Mouse (Mus musculus) urinary bladder, adult 2 months (tissue): ENCODE measurements around the gene Rbmx. TPM values are rescaled to one million over a fixed set of nuclear protein-coding genes. Genes with fewer than 3 reads are reported as not detected.
A peak's percentile ranks its signal among the peaks of the same experiment; 100 is the strongest.

Source experiments
- DNase-seq: peaks from one replicate; pipeline ENCODE4 v3.0.0; 2022; ENCODE audit warnings: low spot score
- polyA plus RNA-seq: library from polyadenylated mRNA; depleted of rRNA; stranded (reverse); fragments of >200 nt; gene quantifications from 2 replicates; pipeline ENCODE4 v1.2.3, GENCODE M21; 2012; rRNA removed

Rbmx gene
- 39.7 and 52.3 TPM in 2 replicates for polyA plus RNA-seq

DNA sequence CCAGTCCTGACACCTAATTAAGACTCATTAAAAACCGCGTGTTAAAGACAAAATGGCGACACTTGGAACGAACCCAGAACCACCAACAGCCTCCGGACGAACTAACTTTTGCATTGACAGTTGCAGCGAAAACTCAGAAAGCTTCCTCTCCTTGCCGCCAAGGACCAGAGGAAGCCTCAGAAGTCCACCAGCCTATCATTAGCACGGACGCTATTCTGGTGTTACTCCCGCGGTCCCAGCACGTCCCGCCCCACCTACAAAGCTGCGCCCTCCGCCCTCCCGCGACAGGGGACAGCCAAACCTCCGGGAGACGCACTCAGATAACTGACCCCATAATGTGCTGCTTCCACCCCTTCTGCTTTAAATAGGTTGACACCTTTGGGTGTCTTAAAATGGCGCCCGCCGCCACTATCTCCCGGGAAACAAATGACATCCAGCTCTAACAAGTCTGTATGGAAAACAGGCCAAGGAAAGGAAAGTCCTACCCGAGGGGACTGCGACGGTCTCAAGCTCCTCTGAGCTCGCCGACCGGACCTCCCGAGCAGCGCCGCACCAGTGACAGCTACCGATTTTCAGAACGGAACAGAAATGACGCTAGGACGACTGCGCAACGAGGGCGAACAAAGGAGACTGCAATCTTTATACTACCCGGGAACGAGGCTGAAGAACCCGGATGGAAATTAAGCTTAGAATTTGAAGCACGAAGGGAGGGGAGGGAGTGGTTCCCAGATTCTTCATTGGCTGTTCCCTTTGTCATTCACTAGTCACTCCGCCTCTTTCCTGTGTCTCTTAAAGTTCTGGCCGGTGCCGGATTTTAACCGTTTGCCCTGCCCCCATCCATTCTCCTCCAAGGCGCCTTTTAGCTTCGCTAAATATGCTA lies at the start of gene Rbmx:
Gene Rbmx (minus strand): TSS at position 670 of the 880 bp plus-strand sequence.
- DNase-seq, result peak; percentile 54

DNA sequence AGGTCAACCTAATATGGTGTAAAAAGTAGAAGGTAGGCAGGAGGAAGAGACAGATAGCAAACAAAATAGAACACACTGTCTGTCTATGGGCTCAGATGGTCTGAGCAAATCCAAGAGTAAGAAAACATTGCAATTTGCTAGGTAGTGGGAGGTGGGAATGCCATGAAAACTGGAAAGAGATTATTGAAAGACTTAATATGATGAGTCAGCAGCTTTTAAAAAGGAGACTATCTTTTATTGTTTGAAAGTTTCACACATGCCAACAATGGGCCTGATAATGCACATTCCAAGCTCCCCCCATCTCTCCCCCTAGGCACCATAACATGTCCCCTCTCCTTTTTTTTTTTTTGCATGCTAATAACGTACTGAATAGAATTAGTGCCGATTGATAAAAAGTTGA lies 41.1 kb upstream of the Rbmx start:
- no peak for DNase-seq

DNA sequence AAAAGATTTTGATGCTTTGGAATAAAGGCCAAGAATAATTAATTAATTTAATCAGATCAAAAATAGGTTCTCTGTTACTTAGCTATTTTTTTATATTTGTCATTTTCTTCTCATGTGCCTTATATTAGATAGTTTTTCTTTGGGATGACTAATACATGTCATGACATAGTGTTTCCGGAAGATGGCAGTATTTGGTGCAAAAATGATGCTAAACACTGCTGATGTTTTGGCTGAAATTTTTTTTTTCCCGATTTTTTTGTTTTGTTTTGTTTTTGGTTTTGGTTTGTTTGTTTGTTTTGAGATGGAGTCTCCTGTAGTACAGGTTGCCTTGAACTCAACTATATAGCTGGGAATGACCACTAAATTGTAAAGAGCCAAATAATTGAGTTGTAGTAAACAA lies 38.8 kb upstream of the Rbmx start:
- DNase-seq, result no peak

DNA sequence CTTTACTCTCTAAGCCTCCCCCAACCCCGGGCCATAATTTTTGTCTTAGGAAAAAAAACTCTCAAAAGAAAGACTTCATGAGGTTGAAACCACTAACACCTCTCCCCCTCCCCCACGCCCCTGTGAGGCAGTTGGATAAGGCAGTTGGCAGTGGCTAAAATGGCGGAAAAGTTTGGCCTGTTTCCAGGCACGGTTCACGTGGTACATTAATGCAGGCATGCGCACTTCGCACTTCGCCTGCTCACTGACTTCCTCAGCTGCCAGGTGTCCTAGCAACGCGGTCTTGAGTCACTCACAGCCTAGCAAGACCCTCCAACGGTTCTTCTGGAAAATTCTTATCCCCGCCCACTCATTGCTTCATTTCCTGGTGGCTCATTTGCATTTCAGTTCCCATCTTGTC lies 15.9 kb upstream of the Rbmx start, which contains the start of gene Gm364:
Gene Gm364 (plus strand): TSS at position 386 of the 400 bp plus-strand sequence.
- no peak for DNase-seq

DNA sequence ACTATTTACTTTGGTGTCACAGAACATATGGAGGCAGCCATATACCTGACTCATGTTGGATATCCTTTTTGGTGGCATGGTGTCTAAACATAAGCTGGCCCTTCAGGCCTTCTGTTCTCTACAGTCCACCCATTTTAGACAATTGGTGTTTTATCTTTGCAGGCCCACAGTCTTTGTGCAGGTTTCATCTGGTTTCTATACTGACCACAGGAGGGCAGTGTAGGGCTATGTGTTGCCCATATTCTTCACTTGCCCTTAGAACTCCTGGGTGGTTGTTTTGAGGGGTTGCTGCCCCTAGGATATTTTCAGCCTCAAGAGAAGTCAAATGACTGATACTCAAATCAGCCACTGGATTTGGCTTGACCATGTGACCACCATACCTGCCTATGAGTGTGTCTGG lies 10.8 kb upstream of the Rbmx start:
- no peak for DNase-seq

DNA sequence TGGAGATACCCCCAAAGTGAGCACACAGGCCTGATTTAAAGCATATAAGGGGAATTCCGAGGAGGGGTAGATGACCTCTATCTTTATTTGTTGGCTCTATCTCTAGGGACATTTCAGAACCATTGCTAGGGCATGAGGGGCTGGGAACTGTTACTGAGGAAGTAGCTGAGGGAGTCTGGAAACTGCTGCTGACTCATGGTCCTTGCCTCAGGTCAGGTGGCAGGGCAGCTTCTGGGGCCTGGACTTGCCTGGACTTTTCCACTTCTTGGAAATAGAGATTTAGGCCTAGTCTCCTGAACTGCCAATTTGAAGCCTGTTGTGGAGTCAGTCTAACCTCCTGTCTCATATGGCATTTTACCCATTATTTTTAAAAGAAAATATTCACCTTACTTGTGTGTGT lies 8.6 kb upstream of the Rbmx start:
- DNase-seq, result no peak

DNA sequence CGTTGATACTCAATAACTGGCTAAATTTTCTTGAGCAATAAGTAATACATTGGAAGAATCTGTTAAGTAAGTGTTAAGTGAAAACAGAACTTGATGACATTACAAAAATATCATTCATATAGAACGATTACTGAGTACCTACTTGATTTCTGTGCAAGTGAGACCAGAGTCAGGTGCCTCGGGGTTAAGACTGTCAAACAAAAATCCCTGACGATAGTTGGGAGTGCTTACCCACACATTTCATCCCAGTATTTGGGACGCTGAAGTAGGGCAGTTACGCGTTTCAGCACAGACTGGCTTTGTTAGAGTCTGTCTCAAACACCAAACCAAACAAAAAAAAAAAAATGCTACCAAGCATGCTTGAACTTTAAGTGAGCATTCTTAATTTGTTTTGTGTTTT lies 576 bp upstream of the Rbmx start:
- DNase-seq, result no peak

DNA sequence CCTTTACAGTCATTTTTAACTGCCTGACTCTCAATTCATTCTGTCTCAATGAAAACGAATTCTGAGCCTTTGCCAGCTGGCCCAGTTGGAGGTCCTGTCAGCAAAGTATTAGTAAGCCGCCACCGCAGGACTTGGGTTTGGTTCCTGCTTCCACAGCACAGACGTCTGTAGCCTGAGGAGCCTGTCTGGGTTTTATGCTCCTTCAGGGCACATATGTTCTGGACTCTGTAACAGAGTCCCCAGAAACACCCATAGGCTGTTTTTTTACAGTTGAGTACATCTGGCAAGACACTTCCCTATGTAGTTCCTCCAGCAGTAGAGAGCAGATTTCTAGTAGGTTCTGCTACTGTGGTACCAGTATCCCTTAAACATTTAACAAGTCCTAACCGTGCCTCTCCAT lies 11.9 kb downstream of the Rbmx start:
- DNase-seq, result no peak

DNA sequence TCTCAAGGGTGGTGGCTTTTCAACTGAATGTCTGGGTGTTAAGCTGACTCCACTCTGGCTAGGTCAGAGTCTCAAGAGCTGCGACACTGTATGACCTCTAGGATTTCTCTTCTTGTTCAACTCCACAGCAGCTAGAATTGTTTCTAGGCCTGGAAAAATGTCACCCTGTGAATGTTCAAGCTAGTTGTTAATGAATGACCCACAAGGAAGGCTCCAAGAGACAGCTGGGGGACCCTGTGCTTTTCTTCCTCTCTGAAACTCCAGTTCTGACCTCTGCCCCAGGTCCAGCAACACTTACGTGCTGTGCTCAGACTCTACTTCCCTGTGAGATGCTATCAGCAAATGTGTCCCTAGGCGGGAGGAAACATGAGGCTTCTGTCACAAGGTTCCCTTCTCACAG lies 14.3 kb downstream of the Rbmx start:
- DNase-seq, result no peak

DNA sequence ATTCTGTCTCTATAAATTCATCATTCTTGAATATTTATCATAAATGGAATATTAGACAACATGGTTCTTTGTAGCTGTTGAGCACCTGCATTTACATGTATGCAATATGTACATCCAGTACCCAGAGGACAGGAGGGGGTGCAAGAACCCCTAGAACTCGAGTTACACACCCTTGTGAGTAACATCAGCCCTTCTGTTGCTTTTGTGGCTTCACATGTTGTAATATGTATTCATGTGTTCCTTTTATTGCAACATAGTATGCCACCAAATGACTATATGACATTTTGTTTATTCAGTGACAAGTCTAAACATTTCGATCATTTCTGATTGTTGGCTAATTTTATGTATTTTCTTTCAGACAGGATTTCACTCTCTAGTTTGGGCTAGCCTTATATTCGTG lies 15.7 kb downstream of the Rbmx start:
- DNase-seq, result no peak

DNA sequence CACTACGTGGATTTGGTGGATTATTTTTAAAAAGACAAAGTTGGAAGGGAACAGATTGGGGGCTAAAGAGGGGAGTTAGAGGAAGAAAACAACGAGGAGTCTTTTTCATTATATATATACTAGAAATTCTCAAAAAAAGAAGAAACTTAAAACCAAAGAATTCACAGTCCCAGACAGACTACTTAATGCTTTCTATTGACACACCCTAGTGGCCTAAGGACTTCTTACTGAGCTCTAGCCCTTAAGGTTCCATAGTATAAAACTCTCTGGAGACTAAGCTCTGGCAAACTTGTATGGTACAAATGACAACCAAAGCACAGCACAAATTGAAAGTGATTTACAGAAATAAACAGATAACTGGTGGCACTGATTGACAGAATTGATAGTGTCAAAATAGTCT lies 18.8 kb downstream of the Rbmx start:
- DNase-seq, result no peak

DNA sequence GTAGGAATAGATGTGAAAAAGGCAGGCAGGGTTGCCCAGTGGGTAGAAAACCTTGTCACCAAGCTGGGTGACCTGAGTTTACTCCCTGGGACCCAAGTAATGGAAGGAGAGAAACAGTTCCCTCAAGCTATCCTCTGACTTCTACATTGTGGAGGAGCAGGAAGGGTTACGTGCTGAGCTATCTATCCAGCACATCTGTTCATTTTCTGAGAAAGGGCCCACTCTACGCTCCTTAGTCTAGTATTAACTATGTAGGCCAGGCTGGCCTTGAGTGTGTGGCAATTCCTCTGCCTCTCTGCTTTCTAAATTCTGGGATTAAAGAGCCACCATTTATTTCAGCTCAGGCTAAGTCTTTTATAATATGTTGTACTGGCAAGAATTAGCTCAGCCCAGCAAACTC lies 19.3 kb downstream of the Rbmx start:
- DNase-seq, result no peak

DNA sequence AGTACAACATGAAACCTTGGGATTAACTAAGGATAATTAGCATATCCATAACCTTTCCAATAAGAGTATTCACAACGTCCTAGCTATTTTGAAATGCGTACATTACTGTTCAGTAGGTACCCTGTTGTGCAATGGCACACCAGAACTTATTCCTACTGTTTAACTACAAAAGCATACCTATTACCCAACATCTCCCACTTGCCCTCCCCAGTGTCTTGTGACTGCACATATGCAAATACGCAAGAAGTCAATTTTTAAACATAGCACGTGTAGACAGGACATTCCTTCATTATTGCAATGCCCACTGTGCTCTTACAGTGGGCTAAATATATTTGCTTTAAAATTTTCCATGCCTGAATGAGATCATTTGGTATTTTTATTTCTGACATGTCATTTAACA lies 19.9 kb downstream of the Rbmx start:
- DNase-seq, result no peak

DNA sequence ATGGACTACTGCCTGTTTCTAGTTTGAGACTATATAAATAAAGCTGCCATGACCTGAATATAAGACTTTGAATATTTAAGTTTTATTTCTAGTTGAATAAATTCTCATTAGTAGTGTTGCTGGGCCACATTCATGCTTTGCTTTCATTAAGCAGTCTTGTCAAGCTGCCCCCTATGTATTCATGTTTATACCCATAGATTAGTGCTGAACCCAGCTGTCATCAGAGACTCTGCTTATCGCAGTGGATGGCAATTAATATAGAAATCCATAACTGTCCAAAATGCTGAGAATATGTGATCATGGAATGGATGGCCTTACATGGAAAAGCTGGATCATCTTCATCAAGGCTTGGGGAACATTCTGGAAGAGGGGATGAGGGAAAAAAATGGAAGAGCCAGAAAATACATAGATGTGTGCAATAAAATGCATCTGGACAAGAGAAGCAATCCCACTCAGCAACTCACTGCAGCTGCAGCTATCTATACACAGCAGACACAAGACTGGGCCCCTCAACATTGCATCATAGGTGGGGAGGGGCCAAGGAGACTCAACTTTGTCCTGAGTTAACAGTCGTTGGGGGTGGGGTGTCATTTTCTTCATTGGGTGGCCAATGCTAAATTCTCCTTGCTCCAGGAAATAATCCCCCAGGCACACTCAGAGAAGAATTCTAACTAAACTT lies 27.8 kb downstream of the Rbmx start:
- DNase-seq, result no peak

DNA sequence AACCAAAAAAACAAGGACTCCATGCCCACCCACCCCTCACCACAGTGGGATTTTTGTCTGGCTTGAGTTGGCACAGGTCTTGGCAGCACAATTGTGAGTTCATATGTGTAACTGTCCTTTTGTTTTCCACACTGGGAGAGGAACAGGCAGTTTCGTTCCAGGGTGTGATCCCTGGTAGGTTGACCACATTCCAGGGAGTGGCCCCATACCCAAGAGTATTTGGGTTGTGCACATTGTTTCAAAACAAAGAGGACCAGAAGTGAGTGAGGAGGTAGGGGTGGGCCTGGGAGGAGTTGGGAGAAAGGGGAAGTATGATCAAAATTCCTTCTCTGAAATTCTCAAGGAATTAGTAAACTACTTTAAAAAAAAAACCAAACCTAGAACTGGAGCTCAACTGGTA lies 33.5 kb downstream of the Rbmx start:
- no peak for DNase-seq

DNA sequence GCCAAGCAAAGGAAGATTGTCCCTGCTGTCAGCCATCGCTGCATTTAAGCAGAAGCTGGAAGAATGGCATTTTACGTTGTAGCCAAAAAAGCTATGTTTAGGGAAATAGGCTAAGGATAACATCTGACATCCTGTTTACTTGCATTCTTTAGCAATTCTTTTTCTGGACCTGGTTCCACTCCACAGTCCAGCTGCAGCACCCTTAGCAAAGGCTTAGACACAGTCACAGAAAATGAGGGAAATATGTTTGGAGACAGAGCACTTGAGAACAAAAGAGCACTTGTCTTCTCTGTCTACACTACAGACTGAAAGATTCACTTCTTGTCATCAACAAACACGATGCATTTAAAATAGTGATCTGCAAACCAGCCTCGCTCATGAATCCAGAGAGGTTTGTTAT lies 53.6 kb downstream of the Rbmx start:
- DNase-seq, result no peak

DNA sequence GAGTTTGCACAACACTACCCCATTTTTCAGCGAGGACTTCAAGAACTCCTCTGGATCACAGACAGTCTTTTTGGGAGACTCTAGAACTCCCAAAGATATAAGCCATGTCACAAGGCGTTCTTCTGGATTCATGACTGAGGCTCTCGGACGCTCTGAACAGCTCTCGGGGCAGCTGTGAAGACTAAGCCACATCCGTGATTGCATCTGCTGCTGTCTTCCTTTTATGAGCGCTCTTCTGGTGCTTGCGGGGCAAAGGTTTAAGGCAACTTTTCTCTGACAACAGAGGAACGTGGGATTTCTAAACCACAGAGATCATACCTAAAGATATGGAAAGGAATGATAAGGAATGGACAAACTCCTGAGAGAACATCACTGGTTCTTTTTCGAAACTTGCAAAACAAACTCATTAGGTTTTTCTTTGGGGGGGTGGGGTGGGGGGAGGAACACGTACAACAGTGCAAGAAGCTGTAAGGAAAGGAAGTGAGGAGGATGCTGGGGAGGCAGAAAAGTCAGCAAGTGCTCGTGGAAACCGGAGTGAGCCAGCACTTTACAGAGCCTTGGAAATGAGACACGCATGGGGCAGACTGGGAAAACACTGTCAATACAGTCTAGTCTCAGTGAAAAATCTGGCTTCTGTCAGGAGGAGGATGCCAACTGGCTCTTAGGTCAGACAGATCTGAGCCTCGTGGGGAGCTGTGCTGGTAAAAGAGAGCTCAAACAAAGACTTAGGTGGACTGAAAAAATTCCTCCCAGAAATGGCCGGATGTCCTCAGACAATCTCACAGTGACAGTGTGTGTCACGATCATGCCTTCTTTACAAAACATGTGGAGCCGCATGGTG lies 54.2 kb downstream of the Rbmx start, which contains the start of gene Arhgef6:
Gene Arhgef6 (minus strand): TSS at position 359 of the 841 bp plus-strand sequence.
- DNase-seq, result no peak

DNA sequence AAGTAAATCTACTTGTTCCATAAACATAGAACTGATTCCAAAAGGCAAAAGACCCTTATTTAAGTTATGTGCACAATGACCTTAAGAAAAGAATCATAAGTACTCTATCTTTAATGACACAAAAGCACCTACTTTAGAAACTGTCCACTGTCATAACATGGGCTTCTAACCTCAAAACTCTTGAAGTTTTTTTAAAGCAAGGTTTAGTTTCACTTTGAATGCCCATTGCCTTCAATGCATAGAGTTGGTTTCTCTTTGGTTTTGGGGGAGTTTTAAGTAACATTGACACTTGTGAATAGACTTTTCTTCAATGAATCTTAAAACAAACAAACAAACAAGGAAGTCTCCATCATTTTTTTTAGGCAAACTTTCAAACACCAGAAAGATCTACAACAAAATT lies 55.3 kb downstream of the Rbmx start:
- no peak for DNase-seq

DNA sequence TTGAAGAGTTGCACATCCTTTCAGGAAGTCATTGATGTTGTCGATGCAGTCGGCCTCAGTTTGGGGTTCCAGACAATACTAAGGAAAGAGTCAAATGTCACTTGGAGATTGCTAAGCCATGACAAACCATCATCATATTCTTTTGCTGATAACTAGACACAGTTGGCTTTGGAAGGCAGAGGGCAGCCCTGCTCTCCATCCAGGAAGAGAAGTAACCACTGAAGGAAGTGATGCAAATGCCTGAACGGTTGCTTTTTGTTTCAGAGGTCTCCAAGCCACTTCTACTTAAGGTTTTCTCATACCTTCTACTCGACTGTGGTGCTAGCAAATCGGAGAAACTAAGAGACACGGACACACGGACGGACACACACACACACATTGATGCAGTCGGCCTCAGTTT lies 55.9 kb downstream of the Rbmx start:
- DNase-seq, result no peak

DNA sequence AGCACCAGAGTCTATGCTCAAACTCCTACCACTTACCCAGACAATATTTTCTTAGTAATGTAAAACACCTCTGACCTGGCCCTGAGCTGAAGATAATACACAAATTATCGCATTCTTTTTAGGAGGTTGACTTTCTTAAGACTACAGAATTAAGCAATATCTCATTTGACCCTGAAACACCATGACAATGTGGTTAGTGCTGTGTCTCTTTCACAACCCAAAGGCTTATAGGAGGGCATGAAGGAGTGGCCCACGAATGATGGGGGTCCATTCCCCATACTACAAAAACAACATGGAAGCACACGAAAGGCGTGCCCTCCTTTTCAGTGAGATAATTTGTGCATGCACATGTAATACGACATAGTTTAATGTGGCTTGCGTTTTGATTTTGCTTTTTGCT lies 57.5 kb downstream of the Rbmx start:
- no peak for DNase-seq
